Mouse (Mus musculus) frontal cortex, adult 2 months (tissue): Measurements from ENCODE around the gene Pcdh10. TPM values are rescaled to one million over a fixed set of nuclear protein-coding genes. Genes with fewer than 3 reads are reported as not detected.

Experiments
- DNase-seq, 2 experiments: peaks; one replicate each; pipeline ENCODE4 v3.0.0; 2022; ENCODE audit warnings: low spot score in 1 of 2; ENCODE audit errors: extremely low spot score in 1 of 2
- polyA plus RNA-seq: library from polyadenylated mRNA; depleted of rRNA; stranded (reverse); fragments of >200 nt; gene quantifications from 2 replicates; pipeline ENCODE4 v1.2.3, GENCODE M21; 2012; rRNA removed

The Pcdh10 gene
- polyA plus RNA-seq: 87.3 and 105 TPM in 2 replicates

GRCm38 (mm10) chr3:45378145-45378544 lies at the start of gene Pcdh10:
Pcdh10 (plus strand) TSS chr3:45378398.
- DNase-seq: peak; percentile 98 to 99

- no peak for DNase-seq
Observed at GRCm38 (mm10) chr3:45355919-45356318, 22.3 kb upstream of the Pcdh10 start.

- DNase-seq: no peak
Observed at GRCm38 (mm10) chr3:45368952-45369351, 9.2 kb upstream of the Pcdh10 start.

GRCm38 (mm10) chr3:45375761-45376500 lies 2.3 kb upstream of the Pcdh10 start:
- peak; percentile 64 to 92 for DNase-seq

GRCm38 (mm10) chr3:45376501-45377390 lies 1.5 kb upstream of the Pcdh10 start:
- no peak for DNase-seq

GRCm38 (mm10) chr3:45377391-45377998 lies 703 bp upstream of the Pcdh10 start:
- peak in 1 of 2 experiments; percentile 60 for DNase-seq

GRCm38 (mm10) chr3:45379541-45379971 lies 1.4 kb downstream of the Pcdh10 start:
- DNase-seq: no peak

GRCm38 (mm10) chr3:45379972-45380761 lies 2.0 kb downstream of the Pcdh10 start:
- DNase-seq: no peak

- DNase-seq: no peak
Observed at GRCm38 (mm10) chr3:45380811-45381761, 2.9 kb downstream of the Pcdh10 start.

- no peak for DNase-seq
Observed at GRCm38 (mm10) chr3:45382032-45382755, 4.0 kb downstream of the Pcdh10 start.

- DNase-seq: no peak
Observed at GRCm38 (mm10) chr3:45383831-45384230, 5.6 kb downstream of the Pcdh10 start.

GRCm38 (mm10) chr3:45385028-45385427 lies 6.8 kb downstream of the Pcdh10 start:
- DNase-seq: peak; percentile 31 to 56

- DNase-seq: no peak
Observed at GRCm38 (mm10) chr3:45385451-45385850, 7.3 kb downstream of the Pcdh10 start.

- no peak for DNase-seq
Observed at GRCm38 (mm10) chr3:45386512-45386911, 8.3 kb downstream of the Pcdh10 start.

- DNase-seq: no peak
Observed at GRCm38 (mm10) chr3:45397101-45397500, 18.9 kb downstream of the Pcdh10 start.

- DNase-seq: peak in 1 of 2 experiments; percentile 54
Observed at GRCm38 (mm10) chr3:45403239-45403638, 25.0 kb downstream of the Pcdh10 start.

GRCm38 (mm10) chr3:45431691-45432090 lies 53.5 kb downstream of the Pcdh10 start:
- DNase-seq: no peak

- DNase-seq: no peak
Observed at GRCm38 (mm10) chr3:45432172-45432765, 54.1 kb downstream of the Pcdh10 start.
